Mouse (Mus musculus) forebrain, postnatal 0 days (tissue): ENCODE results near the gene Cep128. TPM values are rescaled to one million over a fixed set of nuclear protein-coding genes. Genes with fewer than 3 reads are reported as not detected.
A peak's percentile ranks its signal among the peaks of the same experiment; 100 is the strongest.
"Not testable (repeated sequence)": the region's sequence is repeated elsewhere in the genome, so short reads cannot be mapped to it uniquely, and the experiment has no call there.

Experiments used
- ATAC-seq: fragments of 200-750 bp; cut with Nextera tagmentation; 2 replicates; pipeline ENCODE4 v1.8.0; 2017; ENCODE audit warnings: mild to moderate bottlenecking, moderate library complexity
- DNase-seq: peaks from one replicate; pipeline ENCODE4 v3.0.0-alpha.2; 2015
- H3K27ac ChIP-seq: fragments of 300-500 bp; sonication (generic); 2 replicates; pipeline ENCODE4 v1.5.1; 2014; ENCODE audit warnings: low read depth, mild to moderate bottlenecking, antibody characterized with exemption, low read length, moderate library complexity, mixed read lengths
- H3K27me3 ChIP-seq: fragments of 300-500 bp; sonication (generic); 2 replicates; pipeline ENCODE4 v1.6.1; 2014; ENCODE audit warnings: mild to moderate bottlenecking, low read length, mixed read lengths; ENCODE audit not compliant: insufficient read depth
- H3K36me3 ChIP-seq: fragments of 300-500 bp; sonication (generic); 2 replicates; pipeline ENCODE4 v1.6.1; 2014; ENCODE audit warnings: mild to moderate bottlenecking, moderate library complexity; ENCODE audit not compliant: insufficient read depth
- H3K4me1 ChIP-seq: fragments of 300-500 bp; sonication (generic); 2 replicates; pipeline ENCODE4 v1.6.1; 2014; ENCODE audit warnings: antibody characterized with exemption; ENCODE audit not compliant: insufficient read depth
- H3K4me2 ChIP-seq: fragments of 300-500 bp; sonication (generic); 2 replicates; pipeline ENCODE4 v1.6.1; 2014; ENCODE audit warnings: low read depth, mild to moderate bottlenecking, moderate library complexity
- H3K4me3 ChIP-seq: fragments of 300-500 bp; sonication (generic); 2 replicates; pipeline ENCODE4 v1.5.1; 2014; ENCODE audit warnings: low read depth, low read length, mixed read lengths
- H3K9ac ChIP-seq: fragments of 300-500 bp; sonication (generic); 2 replicates; pipeline ENCODE4 v1.6.1; 2014; ENCODE audit warnings: mild to moderate bottlenecking
- H3K9me3 ChIP-seq: fragments of 300-500 bp; sonication (generic); 2 replicates; pipeline ENCODE4 v1.6.1; 2016; ENCODE audit warnings: low read length
- CTCF ChIP-seq: sonication (generic); IDR thresholded peaks from 2 replicates; pipeline ENCODE4 v1.5.1; 2016; ENCODE audit warnings: antibody characterized with exemption, control low read depth, low read depth
- WGBS: fragments of 180-500 bp; shearing (Covaris S2); extraction: QIAGEN DNeasy Blood & Tissue Kit; methylation state at CpG from one replicate; pipeline ENCODE4 v1.1.7; 2014; 5-methylcytosine and 5-hydroxymethylcytosine counted together
- microRNA-seq, 2 experiments: library from miRNA; unstranded; fragments of <30 nt; microRNA quantifications; one replicate each; pipeline ENCODE4; 2016
- polyA plus RNA-seq: library from polyadenylated mRNA; unstranded; fragments of >200 nt; fragmentation: Nextera tagmentation; extraction: Ambion mirVana; gene quantifications from 2 replicates; pipeline ENCODE4 v1.2.1, GENCODE M21; 2015
- total RNA-seq: library from RNA; depleted of rRNA; stranded (reverse); fragments of >200 nt; gene quantifications from 2 replicates; pipeline ENCODE4 v1.2.3, GENCODE M21; 2014; rRNA removed

Gene Cep128
- total and polyA plus RNA-seq, 2 experiments from 2014 or later: 3.0 to 8.4 TPM

DNA sequence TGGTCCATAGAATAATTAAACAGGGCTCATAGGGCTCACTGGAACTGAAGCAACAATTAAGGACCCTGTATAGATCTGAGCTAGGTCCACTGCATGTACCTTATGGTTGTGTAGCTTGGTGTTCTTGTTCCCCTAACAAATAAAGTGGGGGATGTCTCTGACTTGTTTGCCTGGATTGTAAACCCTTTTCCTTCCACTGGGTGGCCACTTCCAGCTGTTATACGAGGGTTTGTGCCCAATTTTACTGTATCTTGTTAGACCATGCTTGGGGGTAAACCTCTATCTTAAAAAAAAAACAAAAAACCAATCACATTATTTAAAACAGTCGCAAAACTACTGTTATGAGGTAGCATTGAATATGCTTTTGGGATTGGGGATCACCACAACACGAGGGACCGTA is 402.2 kb downstream of the Cep128 start:
- H3K36me3 ChIP-seq: no peaks in the 10 kb centered on the region
- H3K27me3 ChIP-seq: no peaks in the 10 kb centered on the region
- TF ChIP-seq CTCF: no peak
- no peaks in the 10 kb centered on the region for H3K9me3 ChIP-seq
- ATAC-seq: no peak
- no peaks in the 10 kb centered on the region for H3K4me1 ChIP-seq
- H3K27ac ChIP-seq: no peak overlapping the region
- no peak overlapping the region for H3K9ac ChIP-seq
- H3K4me2 ChIP-seq: no peak overlapping the region
- DNase-seq: no peak
- no peak overlapping the region for H3K4me3 ChIP-seq
- WGBS: 88% methylated on average over 4 of the region's 4 CpGs

DNA sequence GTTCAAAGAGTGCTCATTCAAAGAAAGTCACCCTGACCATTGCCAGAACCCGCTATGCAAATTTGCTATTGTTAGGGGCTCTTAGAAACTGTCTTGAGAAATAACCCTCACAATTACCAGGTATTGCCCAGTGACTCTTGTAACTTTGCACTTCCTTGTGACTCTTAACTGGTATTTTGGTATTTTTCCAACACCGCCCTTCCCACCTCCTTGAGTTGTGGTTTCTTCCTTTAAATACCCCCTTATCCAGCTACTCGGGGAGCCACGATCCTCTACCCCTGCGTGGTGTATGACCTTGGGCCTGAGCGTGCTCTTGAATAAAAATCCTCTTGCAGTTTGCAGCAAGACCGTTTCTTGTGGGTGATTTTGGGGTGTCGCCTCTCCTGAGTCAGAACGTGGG is 407.8 kb downstream of the Cep128 start:
- not testable (repeated sequence) for H3K4me3 ChIP-seq, H3K9ac ChIP-seq, H3K27ac ChIP-seq, H3K36me3 ChIP-seq, H3K4me2 ChIP-seq, H3K27me3 ChIP-seq, ATAC-seq, H3K4me1 ChIP-seq, H3K9me3 ChIP-seq, DNase-seq
- 92% methylated on average over 9 of the region's 9 CpGs for WGBS

DNA sequence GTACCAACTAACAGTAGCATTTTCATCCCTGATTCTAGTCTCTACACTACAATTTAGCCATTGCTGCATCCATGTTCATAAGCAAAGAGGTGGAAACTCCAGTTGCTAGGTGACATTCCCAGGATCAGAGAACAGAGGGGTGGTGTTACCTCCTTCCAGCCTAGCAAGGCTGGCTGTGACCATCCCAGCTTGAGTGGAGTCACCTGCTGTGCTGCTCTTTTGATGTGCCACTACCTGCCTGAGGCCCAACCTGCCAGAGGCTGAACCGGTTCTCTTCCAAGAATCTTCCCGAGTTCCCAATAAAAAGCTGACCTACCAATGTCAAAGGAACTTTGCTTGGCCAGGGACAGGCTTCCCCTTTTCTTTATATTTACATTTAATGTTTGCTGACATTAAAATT is 408.8 kb downstream of the Cep128 start:
- H3K9me3 ChIP-seq: no peaks in the 10 kb centered on the region
- no peak for DNase-seq
- TF ChIP-seq CTCF: no peak
- no peak for ATAC-seq
- WGBS: 42% methylated on average over 2 of the region's 2 CpGs
- no peak overlapping the region for H3K4me2 ChIP-seq
- H3K4me1 ChIP-seq: no peaks in the 10 kb centered on the region
- H3K27ac ChIP-seq: no peak overlapping the region
- no peak overlapping the region for H3K4me3 ChIP-seq
- no peak overlapping the region for H3K9ac ChIP-seq
- no peaks in the 10 kb centered on the region for H3K36me3 ChIP-seq
- H3K27me3 ChIP-seq: no peaks in the 10 kb centered on the region

DNA sequence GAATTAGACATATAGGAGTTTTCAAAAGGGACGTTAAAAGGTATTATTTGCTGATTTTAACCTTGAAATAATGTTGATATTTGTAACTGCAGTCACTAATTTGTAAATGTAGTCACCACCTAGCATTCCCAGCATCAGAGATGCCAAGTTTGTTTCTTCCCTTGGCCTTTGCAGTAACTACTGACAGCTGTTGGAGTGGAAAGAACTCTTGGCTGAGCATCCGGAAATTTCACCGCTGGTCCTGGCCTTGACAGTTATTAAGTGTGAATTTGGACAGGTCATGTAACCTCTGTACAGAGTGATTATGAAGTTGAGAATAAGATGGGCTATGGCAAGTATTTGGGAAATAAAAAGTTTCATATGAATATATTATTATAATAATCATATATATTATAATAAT is 413.1 kb downstream of the Cep128 start:
- WGBS: 88% methylated on average over 3 of the region's 3 CpGs
- no peak for DNase-seq
- Histone ChIP-seq H3K27ac (no peak overlapping the region), H3K4me3 (no peak overlapping the region), H3K9ac (no peak overlapping the region), H3K4me2 (no peak overlapping the region), H3K36me3 (no peaks in the 10 kb centered on the region), H3K4me1 (no peaks in the 10 kb centered on the region), H3K27me3 (no peaks in the 10 kb centered on the region), H3K9me3 (no peaks in the 10 kb centered on the region)
- TF ChIP-seq CTCF: no peak
- no peak for ATAC-seq

DNA sequence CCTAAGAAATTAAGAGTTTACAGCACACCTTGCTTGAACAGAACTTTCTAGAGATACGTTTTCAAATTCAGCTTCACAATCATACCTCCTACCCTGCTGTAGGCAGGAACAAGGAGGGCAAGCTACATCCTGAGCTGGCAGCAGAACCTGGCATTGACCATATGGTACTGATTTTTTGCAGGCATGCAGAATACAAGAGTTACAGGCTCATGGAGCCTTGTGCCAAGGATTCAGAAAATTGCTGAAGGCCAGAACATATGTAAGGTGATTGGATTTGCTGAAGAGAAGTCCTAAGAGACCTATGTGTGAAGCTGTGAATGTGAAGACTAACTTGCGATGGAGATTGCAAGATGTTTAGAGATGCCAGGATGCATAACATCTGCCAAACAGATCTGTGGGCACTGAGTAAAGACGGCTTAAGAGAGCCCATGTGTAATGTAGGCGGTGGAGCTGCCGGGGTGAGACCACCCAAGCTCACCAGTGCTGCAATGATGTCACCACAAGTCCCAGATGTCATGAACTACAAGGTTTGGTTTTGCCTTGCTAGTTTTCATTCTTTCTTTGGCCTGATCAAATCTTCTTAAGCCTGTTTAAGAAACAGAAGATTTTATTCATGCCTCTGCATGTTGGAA is 422.7 kb downstream of the Cep128 start:
- 73% methylated on average over 5 of the region's 5 CpGs for WGBS
- Histone ChIP-seq H3K4me2 (no peak overlapping the region), H3K9me3 (no peaks in the 10 kb centered on the region), H3K4me1 (no peaks in the 10 kb centered on the region), H3K27ac (no peak overlapping the region), H3K36me3 (no peaks in the 10 kb centered on the region), H3K4me3 (no peak overlapping the region), H3K9ac (no peak overlapping the region), H3K27me3 (no peaks in the 10 kb centered on the region)
- no peak for ATAC-seq
- no peak for TF ChIP-seq CTCF
- no peak for DNase-seq

DNA sequence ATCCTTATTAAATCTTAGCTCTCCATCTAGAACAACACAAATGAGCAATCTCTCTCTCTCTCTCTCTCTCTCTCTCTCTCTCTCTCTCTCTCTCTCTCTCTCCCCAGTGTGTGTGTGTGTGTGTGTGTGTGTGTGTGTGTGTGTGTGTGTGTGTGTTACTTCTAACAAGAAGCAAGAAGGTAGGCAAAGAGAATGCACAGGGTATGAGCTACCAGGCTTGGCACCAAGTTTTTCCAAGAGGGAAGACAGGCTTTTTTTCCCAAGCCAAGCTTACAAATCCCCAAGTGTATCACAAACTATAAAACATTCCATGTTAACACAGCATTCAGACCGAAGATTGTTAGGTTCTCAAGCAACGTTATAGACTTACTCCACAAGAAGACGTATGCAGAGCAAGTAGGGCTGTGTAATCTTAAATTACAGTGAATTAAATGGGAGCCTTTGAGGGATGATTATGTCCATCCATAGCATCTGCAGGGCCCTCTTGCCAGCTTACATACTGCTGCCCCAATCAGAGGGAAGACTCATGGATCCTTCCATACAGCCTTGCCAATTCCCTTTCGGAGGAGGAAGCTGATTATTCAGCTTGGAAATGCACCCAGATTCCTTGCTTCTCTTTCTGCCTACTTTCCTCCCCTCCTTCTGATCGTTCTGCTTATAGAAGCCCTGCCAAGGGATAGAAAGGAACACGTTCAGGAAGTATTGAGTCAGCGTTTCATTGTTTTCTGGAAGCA is 429.3 kb downstream of the Cep128 start:
- no peaks in the 10 kb centered on the region for H3K27me3 ChIP-seq
- no peak for TF ChIP-seq CTCF
- H3K4me3 ChIP-seq: no peak overlapping the region
- no peak overlapping the region; the same call in 1 of the 2 replicates for H3K27ac ChIP-seq
- WGBS: 34% methylated on average over 7 of the region's 7 CpGs
- H3K4me2 ChIP-seq: no peak overlapping the region
- DNase-seq (peak; percentile 58), ATAC-seq (peak; percentile 88)
- H3K36me3 ChIP-seq: no peaks in the 10 kb centered on the region
- no peaks in the 10 kb centered on the region for H3K9me3 ChIP-seq
- no peaks in the 10 kb centered on the region for H3K4me1 ChIP-seq
- no peak overlapping the region for H3K9ac ChIP-seq

Small RNAs within 50 kb of the gene (microRNA-seq; reads per million reads assigned to microRNA genes)
- gene Gm44370: 0 reads per million in 2 experiments

Other genes starting within 250 kb of the Cep128 start
- gene Tshr, start 154 bp upstream of the Cep128 start, total RNA-seq: 2.8 and 3.0 TPM in 2 replicates
- gene Tshr, start 154 bp upstream of the Cep128 start, polyA plus RNA-seq: 1.7 and 2.0 TPM in 2 replicates
- gene Gtf2a1, start 206.1 kb upstream of the Cep128 start, total RNA-seq: 23.2 and 33.6 TPM in 2 replicates
- gene Gtf2a1, start 206.1 kb upstream of the Cep128 start, polyA plus RNA-seq: 25.2 and 37.3 TPM in 2 replicates